Mouse (Mus musculus): ENCODE results near the gene Zgrf1. TPM values are rescaled to one million over a fixed set of nuclear protein-coding genes. Genes with fewer than 3 reads are reported as not detected.

Zgrf1 gene
- 6.2 TPM for total RNA-seq (2023)

DNA sequence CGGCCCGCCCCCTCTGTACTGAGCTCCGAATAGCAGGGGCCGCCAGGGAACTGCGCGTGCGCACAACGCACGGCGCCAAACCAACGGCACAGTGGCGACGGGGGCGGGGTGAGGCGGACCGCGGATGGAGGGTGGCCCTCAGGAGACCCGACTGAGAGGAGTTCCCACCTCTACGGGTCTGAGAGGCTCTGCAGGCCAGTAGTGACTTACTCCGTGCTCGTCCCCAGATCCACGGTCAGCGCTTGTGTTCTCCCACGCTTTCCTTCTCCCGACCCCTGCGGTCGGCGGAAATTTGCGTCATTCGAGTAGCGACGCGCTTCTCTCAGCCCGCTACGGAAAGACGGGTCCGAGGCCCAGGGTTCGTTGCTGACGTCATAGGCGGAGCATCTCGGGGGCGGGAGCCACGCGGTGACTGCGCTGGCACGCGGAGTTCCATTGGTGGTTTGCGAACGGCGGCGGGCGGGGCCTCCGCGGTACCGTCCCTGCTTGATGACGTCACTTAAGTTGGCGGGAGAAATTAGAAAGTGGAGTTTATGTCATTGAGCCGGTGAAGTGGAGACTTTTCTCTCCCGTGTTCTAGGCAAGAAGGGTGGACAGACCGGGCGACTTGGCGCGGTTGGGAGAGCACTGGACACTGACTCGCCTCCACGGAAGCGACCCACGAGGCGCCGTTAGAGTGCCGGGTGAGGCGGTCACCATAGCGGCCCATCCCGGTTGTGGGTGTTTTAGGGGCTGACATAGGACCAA is at the start of gene Zgrf1, which contains the start of gene Larp7:
Gene Zgrf1, plus strand, starts transcription at position 517 of the 747 bp plus-strand sequence.
Gene Larp7, minus strand, starts transcription at position 377 of the 747 bp plus-strand sequence.

GRCm38 (mm10) chr3:127633080-127634032 is 80.1 kb downstream of the Zgrf1 start, which contains the start of gene Neurog2:
Gene Neurog2 (plus strand): TSS chr3:127633135.

Other genes with a start within 250 kb of the Zgrf1 start
- gene Ank2, start 54.1 kb upstream of the Zgrf1 start, total RNA-seq (2023) = 1.2 TPM
- 37.8 TPM for gene Larp7, start 140 bp upstream of the Zgrf1 start, total RNA-seq (2023)
- not detected for gene Neurog2, start 79.6 kb downstream of the Zgrf1 start, total RNA-seq (2023)
- gene Alpk1, start 227.0 kb downstream of the Zgrf1 start, total RNA-seq (2023) = 2.3 TPM
- 1.4 TPM for gene Tifa, start 236.3 kb downstream of the Zgrf1 start, total RNA-seq (2023)